In the genomic region with DNA sequence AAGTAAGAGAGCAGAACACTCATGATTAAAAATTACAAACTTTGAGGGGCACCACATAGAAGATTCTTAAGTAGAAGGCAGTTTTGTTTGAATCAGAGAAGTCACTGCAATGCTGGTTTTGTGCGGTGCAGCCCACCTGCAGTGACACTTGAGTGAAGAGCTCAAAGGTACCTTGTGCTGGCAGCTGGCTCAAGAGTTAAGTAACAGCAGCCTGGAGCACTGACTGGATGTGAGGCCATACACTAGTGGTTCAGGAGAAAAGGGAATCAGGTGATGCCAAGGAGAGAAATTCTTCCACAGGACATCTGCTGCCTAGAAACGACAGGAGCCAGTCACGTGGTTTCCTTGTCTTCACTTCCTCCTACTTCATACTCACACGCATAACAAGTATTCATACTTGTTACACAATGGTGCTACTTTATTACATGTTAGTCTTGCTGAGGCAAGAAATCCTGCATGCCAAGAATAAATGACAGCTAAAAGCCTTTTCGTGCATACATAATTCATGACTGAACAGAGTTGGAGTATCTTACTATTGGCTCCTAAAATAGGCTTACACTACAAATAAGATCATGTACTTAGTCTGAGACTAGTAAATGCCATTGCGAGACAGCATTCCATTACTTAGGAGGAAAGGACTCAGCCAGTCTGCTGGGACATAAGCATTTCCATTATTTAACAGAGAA, we compare ENCODE assay signal across 14 mouse cellular contexts.
A peak's percentile ranks its signal among the peaks of the same experiment; 100 is the strongest.
DNase-seq lines count a peak whose midpoint lies in the region; ATAC-seq and TF ChIP-seq lines count a peak whose summit lies in the region.
"Had no signal": no experiment of that assay in that cellular context is flagged by ENCODE, and none has a peak within 500 bp of the region (broad histone marks: within the 10 kb centered on the region; RNA-seq: fewer than 3 reads in every experiment).

No protein-coding gene starts in this region.

- no peak for TF ChIP-seq RAD21 in CH12.LX (IDR thresholded peaks at IDR 0.05; ENCODE audit: low read depth, low read length)

- no peaks in the 10 kb centered on the region for H3K4me1 ChIP-seq in hindbrain, embryonic 13.5 days (replicated peaks)
- H3K4me1 ChIP-seq in hindbrain, embryonic 12.5 days: no peaks in the 10 kb centered on the region
- no peaks in the 10 kb centered on the region for H3K4me1 ChIP-seq in lung, embryonic 14.5 days (ENCODE audit: insufficient read depth)
- H3K4me1 ChIP-seq in CH12.LX (ENCODE audit: control insufficient read depth in 1 of 2, insufficient read depth in 2 of 2): no peaks in the 10 kb centered on the region; a peak in 1 of 4 replicates
- H3K4me1 ChIP-seq in forebrain, embryonic 15.5 days: 0 out of 2 replicates have a peak, but pooled peaks cover 5% of the 10 kb centered on the region

- peak overlapping the region; percentile 3; the same call in 1 of the 2 replicates for H3K27ac ChIP-seq in hindbrain, embryonic 13.5 days
- H3K27ac ChIP-seq in hindbrain, embryonic 12.5 days: no peak overlapping the region
- peak overlapping the region; percentile 38; the same call in 1 of the 2 replicates for H3K27ac ChIP-seq in lung, embryonic 14.5 days (ENCODE audit: low read depth)
- no peak overlapping the region for H3K27ac ChIP-seq in CH12.LX (ENCODE audit: insufficient read depth, low read depth)
- peak overlapping the region; percentile 20 for H3K27ac ChIP-seq in forebrain, embryonic 15.5 days (replicated peaks)

- H3K79me2 ChIP-seq in CH12.LX (replicated peaks; ENCODE audit: control insufficient read depth, extremely low read depth, insufficient read depth, poor library complexity, severe bottlenecking): no peaks in the 10 kb centered on the region

- no peak for TF ChIP-seq CTCF in lung, embryonic 14.5 days (IDR thresholded peaks at IDR 0.05; ENCODE audit: low read depth)
- no peak for TF ChIP-seq CTCF in CH12.LX (conservative IDR thresholded peaks at IDR 0.05 in 1 of 2, IDR thresholded peaks at IDR 0.05 in 1 of 2; ENCODE audit: low read depth in 2 of 2, low read length in 2 of 2)

- 82% methylated on average over 6 of the region's 6 CpGs for WGBS in hindbrain, embryonic 13.5 days
- 85% methylated on average over 6 of the region's 6 CpGs for WGBS in hindbrain, embryonic 12.5 days
- WGBS in lung, embryonic 14.5 days: 62% methylated on average over 6 of the region's 6 CpGs
- 57% methylated on average over 6 of the region's 6 CpGs for WGBS in forebrain, embryonic 15.5 days

- no peaks in the 10 kb centered on the region for H3K9me3 ChIP-seq in hindbrain, embryonic 13.5 days
- no peaks in the 10 kb centered on the region for H3K9me3 ChIP-seq in hindbrain, embryonic 12.5 days (replicated peaks)
- no peaks in the 10 kb centered on the region for H3K9me3 ChIP-seq in lung, embryonic 14.5 days (ENCODE audit: low read depth, low read length)
- peaks cover 58% of the 10 kb centered on the region for H3K9me3 ChIP-seq in CH12.LX (replicated peaks; ENCODE audit: low read length)
- H3K9me3 ChIP-seq in forebrain, embryonic 15.5 days: no peaks in the 10 kb centered on the region

- no peak for TF ChIP-seq EP300 in CH12.LX (IDR thresholded peaks at IDR 0.05; ENCODE audit: low read length)

- in situ Hi-C loops in CH12.LX (cut with MboI; ENCODE audit: low pct_ligation_motif_present, low pct_unique_long_range_greater_than_20kb, low sequenced_read_pairs): no loop called here

- no peak overlapping the region for H3K9ac ChIP-seq in hindbrain, embryonic 13.5 days
- no peak overlapping the region for H3K9ac ChIP-seq in hindbrain, embryonic 12.5 days
- no peak overlapping the region for H3K9ac ChIP-seq in lung, embryonic 14.5 days
- H3K9ac ChIP-seq in CH12.LX (ENCODE audit: insufficient read depth, low read depth): no peak overlapping the region
- H3K9ac ChIP-seq in forebrain, embryonic 15.5 days (replicated peaks): no peak overlapping the region

- dilution Hi-C loops in CH12.LX (cut with MboI; ENCODE audit: extremely low pct_ligation_motif_present, extremely low pct_unique_long_range_greater_than_20kb, low sequenced_read_pairs): no loop called here

- no peak for TF ChIP-seq POLR2A in CH12.LX (IDR thresholded peaks at IDR 0.05; ENCODE audit: low read depth, low read length)

- DNase-seq in lung, embryonic 14.5 days: peak; percentile 5
- DNase-seq in lung, postnatal 14 days: no peak
- DNase-seq in CH12.LX (ENCODE audit: extremely low read depth): no peak
- no peak for DNase-seq in heart, postnatal 4 days
- DNase-seq in left cerebral cortex, adult 11 months (ENCODE audit: low spot score): no peak
- DNase-seq: adrenal gland, adult 8-10 months; cerebellum, postnatal 10 days; heart, adult 18-20 months; kidney, adult 18-20 months had no signal

- no peaks in the 10 kb centered on the region for H3K27me3 ChIP-seq in hindbrain, embryonic 13.5 days
- H3K27me3 ChIP-seq in hindbrain, embryonic 12.5 days: no peaks in the 10 kb centered on the region
- H3K27me3 ChIP-seq in lung, embryonic 14.5 days (ENCODE audit: insufficient read depth, low read length): no peaks in the 10 kb centered on the region
- no peaks in the 10 kb centered on the region for H3K27me3 ChIP-seq in CH12.LX (replicated peaks)
- H3K27me3 ChIP-seq in forebrain, embryonic 15.5 days: no peaks in the 10 kb centered on the region

- no peak overlapping the region for H3K4me2 ChIP-seq in hindbrain, embryonic 13.5 days
- no peak overlapping the region for H3K4me2 ChIP-seq in hindbrain, embryonic 12.5 days (replicated peaks)
- no peak overlapping the region for H3K4me2 ChIP-seq in lung, embryonic 14.5 days
- no peak overlapping the region for H3K4me2 ChIP-seq in CH12.LX (ENCODE audit: insufficient read depth, low read depth, poor library complexity, severe bottlenecking)
- H3K4me2 ChIP-seq in forebrain, embryonic 15.5 days (replicated peaks): no peak overlapping the region
- H3K4me2 ChIP-seq: liver, embryonic 11.5 days had no signal

- ATAC-seq in hindbrain, embryonic 13.5 days (ENCODE audit: low FRiP score): no peak
- ATAC-seq in hindbrain, embryonic 12.5 days (ENCODE audit: low FRiP score): no peak
- peak; percentile 52 for ATAC-seq in lung, embryonic 14.5 days (ENCODE audit: insufficient read depth)
- peak; percentile 57 for ATAC-seq in forebrain, embryonic 15.5 days (replicated peaks)

- no peaks in the 10 kb centered on the region for H3K36me3 ChIP-seq in hindbrain, embryonic 13.5 days
- H3K36me3 ChIP-seq in hindbrain, embryonic 12.5 days: no peaks in the 10 kb centered on the region
- 0 out of 2 replicates have a peak, but pooled peaks cover 3% of the 10 kb centered on the region for H3K36me3 ChIP-seq in lung, embryonic 14.5 days (ENCODE audit: insufficient read depth)
- H3K36me3 ChIP-seq in CH12.LX (replicated peaks in 1 of 2; ENCODE audit: control insufficient read depth in 1 of 2, insufficient read depth in 1 of 2, low read length in 1 of 2): no peaks in the 10 kb centered on the region
- H3K36me3 ChIP-seq in forebrain, embryonic 15.5 days: no peaks in the 10 kb centered on the region
- H3K36me3 ChIP-seq: G1E had no signal

- H3K4me3 ChIP-seq in hindbrain, embryonic 13.5 days: no peak overlapping the region
- H3K4me3 ChIP-seq in hindbrain, embryonic 12.5 days: no peak overlapping the region
- H3K4me3 ChIP-seq in lung, embryonic 14.5 days (ENCODE audit: low read depth, low read length): no peak overlapping the region
- H3K4me3 ChIP-seq in CH12.LX (replicated peaks in 1 of 3; ENCODE audit: low read depth in 2 of 3, low read length in 2 of 3, poor library complexity in 1 of 3): no peak overlapping the region
- no peak overlapping the region for H3K4me3 ChIP-seq in forebrain, embryonic 15.5 days

TF ChIP-seq in CH12.LX, 34 proteins besides CTCF, POLR2A, EP300 and RAD21:
- TF ChIP-seq USF1 (IDR thresholded peaks at IDR 0.05; ENCODE audit: low read depth, low read length) (peak; percentile 33), MAZ (IDR thresholded peaks at IDR 0.05; ENCODE audit: low read depth, low read length) (no peak), RCOR1 (conservative IDR thresholded peaks at IDR 0.05; ENCODE audit: low read depth, low read length) (no peak), GABPA (IDR thresholded peaks at IDR 0.05; ENCODE audit: insufficient replicate concordance, low read depth, low read length) (no peak), USF2 (conservative IDR thresholded peaks at IDR 0.05; ENCODE audit: low read depth, low read length) (peak; percentile 28; the same call in 1 of the 2 replicates), ZC3H11A (IDR thresholded peaks at IDR 0.05; ENCODE audit: low read depth, low read length) (no peak)

Comparison
In these comparisons a context has a peak if more than half of its experiments do, and no peak if none do; other contexts are left out.
1. H3K27ac ChIP-seq: peak in hindbrain, embryonic 13.5 days (single experiment), lung, embryonic 14.5 days (single experiment) and forebrain, embryonic 15.5 days (single experiment); none in hindbrain, embryonic 12.5 days (single experiment) and CH12.LX (single experiment).
2. ATAC-seq: peak in lung, embryonic 14.5 days (single experiment) and forebrain, embryonic 15.5 days (single experiment); none in hindbrain, embryonic 13.5 days (single experiment) and hindbrain, embryonic 12.5 days (single experiment).